Mouse (Mus musculus) stomach, embryonic 16.5 days (tissue): ENCODE measurements at regions not wholly inside any gene's neighbourhood (a gene's known extent, or its start where the extent isn't known, plus 50 kb on each side); places are given as distances from the start of the nearest gene placed in this dataset.
"Not testable (repeated sequence)": the region's sequence is repeated elsewhere in the genome, so short reads cannot be mapped to it uniquely, and the experiment has no call there.

Experiments
- ATAC-seq: fragments of 200-750 bp; cut with Nextera tagmentation; 2 replicates; pipeline ENCODE4 v1.8.0; 2017; ENCODE audit warnings: moderate number of reproducible peaks, moderate TSS enrichment; ENCODE audit not compliant: insufficient read depth, low FRiP score
- H3K27ac ChIP-seq: fragments of 300-500 bp; sonication (generic); 2 replicates; pipeline ENCODE4 v1.5.1; 2014; ENCODE audit warnings: low read length
- H3K27me3 ChIP-seq: fragments of 300-500 bp; sonication (generic); 2 replicates; pipeline ENCODE4 v1.6.1; 2014; ENCODE audit warnings: low read length, control low read depth, mixed read lengths; ENCODE audit not compliant: control insufficient read depth, insufficient read depth
- H3K36me3 ChIP-seq: fragments of 300-500 bp; sonication (generic); 2 replicates; pipeline ENCODE4 v1.6.1; 2014; ENCODE audit warnings: low read length; ENCODE audit not compliant: control insufficient read depth, insufficient read depth
- H3K4me1 ChIP-seq: fragments of 300-500 bp; sonication (generic); 2 replicates; pipeline ENCODE4 v1.6.1; 2014; ENCODE audit warnings: low read length, control low read depth, mixed read lengths; ENCODE audit not compliant: control insufficient read depth, insufficient read depth
- H3K4me2 ChIP-seq: fragments of 300-500 bp; sonication (generic); 2 replicates; pipeline ENCODE4 v1.6.1; 2014; ENCODE audit warnings: low read depth, low read length, mixed read lengths
- H3K4me3 ChIP-seq: fragments of 300-500 bp; sonication (generic); replicated peaks from 2 replicates; pipeline ENCODE4 v1.5.1; 2014; ENCODE audit warnings: mild to moderate bottlenecking, low read length
- H3K9ac ChIP-seq: fragments of 300-500 bp; sonication (generic); 2 replicates; pipeline ENCODE4 v1.6.1; 2014; ENCODE audit warnings: low read length
- H3K9me3 ChIP-seq: fragments of 300-500 bp; sonication (generic); replicated peaks from 2 replicates; pipeline ENCODE4 v1.6.1; 2016; ENCODE audit warnings: low read length, control low read depth; ENCODE audit not compliant: control insufficient read depth
- WGBS: fragments of 180-500 bp; shearing (Covaris S2); extraction: QIAGEN DNeasy Blood & Tissue Kit; methylation state at CpG from one replicate; pipeline ENCODE4 v1.1.7; 2014; 5-methylcytosine and 5-hydroxymethylcytosine counted together

DNA sequence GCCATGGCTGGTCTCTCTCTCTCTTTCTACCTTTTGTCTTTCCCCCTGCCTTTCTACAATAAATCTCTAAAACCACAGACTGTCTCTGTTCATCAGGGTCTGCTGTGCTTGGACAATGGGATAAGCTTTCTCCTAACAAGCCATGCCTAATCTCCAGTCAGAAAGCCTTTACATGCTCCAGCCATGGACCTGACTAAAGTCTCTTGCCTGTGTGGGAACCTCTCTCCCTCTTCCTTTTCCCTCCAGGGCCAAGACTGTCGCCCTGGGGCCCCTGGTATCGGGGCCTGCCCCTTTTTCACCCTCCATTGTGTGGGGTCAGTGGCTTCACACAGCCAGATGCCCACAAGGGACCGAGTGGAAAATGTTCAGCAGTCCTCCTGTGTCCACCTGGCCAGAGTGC, 1151.3 kb upstream of the Prmt6 start:
- no peak overlapping the region for H3K4me2 ChIP-seq
- no peaks in the 10 kb centered on the region for H3K27me3 ChIP-seq
- no peak for ATAC-seq
- no peaks in the 10 kb centered on the region for H3K4me1 ChIP-seq
- H3K4me3 ChIP-seq, result no peak overlapping the region
- H3K27ac ChIP-seq, result no peak overlapping the region
- WGBS, result 37% methylated on average over 3 of the region's 3 CpGs
- H3K9me3 ChIP-seq, result no peaks in the 10 kb centered on the region
- no peak overlapping the region for H3K9ac ChIP-seq
- no peaks in the 10 kb centered on the region for H3K36me3 ChIP-seq

DNA sequence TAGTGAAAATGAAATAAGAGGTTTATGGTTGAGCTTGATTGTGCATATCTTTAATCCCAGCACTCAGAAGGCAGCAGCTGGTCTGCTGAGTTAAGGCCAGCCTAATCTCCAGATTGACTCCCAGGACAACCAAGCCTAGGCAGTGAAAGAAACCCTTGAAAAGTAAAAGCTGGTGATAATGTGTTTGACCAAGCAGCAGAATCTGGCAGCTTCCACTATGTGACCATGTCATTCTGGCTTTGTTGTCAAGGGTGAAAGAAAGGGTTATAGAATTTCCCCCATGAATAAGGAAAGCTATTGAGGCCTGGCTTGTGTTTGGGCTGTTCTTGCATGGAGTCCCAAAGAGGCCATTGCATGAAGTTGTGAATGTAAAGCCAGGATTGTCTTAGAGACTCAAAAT, 1142.3 kb upstream of the Prmt6 start:
- H3K9me3 ChIP-seq, result no peaks in the 10 kb centered on the region
- no peaks in the 10 kb centered on the region for H3K36me3 ChIP-seq
- H3K4me2 ChIP-seq, result no peak overlapping the region
- ATAC-seq, result no peak
- H3K27me3 ChIP-seq, result no peaks in the 10 kb centered on the region
- no peaks in the 10 kb centered on the region for H3K4me1 ChIP-seq
- H3K9ac ChIP-seq, result no peak overlapping the region
- H3K4me3 ChIP-seq, result no peak overlapping the region
- H3K27ac ChIP-seq, result no peak overlapping the region

- H3K9ac ChIP-seq, H3K9me3 ChIP-seq, H3K4me2 ChIP-seq, H3K4me1 ChIP-seq, H3K27ac ChIP-seq, H3K4me3 ChIP-seq, ATAC-seq, H3K36me3 ChIP-seq, H3K27me3 ChIP-seq: not testable (repeated sequence)
- WGBS, result 44% methylated on average over 1 of the region's 1 CpGs
Measured at GRCm38 (mm10) chr3:111392713-111393112, 1141.9 kb upstream of the Prmt6 start.

DNA sequence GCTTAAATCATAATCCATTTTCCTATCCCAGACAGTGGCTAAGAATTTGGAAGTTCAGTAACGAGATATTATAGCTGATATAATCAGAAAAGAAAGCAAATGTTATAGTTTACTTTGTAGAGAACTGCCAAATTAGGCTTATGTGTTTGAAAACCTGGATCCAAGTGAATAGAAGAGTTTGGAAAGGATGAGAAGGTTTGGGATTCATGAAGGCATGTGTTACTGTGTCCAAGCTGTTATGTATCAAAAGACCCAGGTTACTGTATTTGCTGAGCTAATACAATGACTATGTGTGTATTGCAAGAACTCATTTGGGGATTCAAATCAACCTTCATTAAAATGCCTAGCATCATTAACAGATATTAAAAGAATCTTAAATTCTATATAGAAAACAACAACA, 1135.9 kb upstream of the Prmt6 start:
- Histone ChIP-seq H3K36me3 (no peaks in the 10 kb centered on the region), H3K4me2 (no peak overlapping the region), H3K9me3 (no peaks in the 10 kb centered on the region), H3K27me3 (no peaks in the 10 kb centered on the region), H3K4me3 (no peak overlapping the region), H3K4me1 (no peaks in the 10 kb centered on the region), H3K27ac (no peak overlapping the region), H3K9ac (no peak overlapping the region)
- WGBS, result 51% methylated on average over 1 of the region's 1 CpGs
- no peak for ATAC-seq

DNA sequence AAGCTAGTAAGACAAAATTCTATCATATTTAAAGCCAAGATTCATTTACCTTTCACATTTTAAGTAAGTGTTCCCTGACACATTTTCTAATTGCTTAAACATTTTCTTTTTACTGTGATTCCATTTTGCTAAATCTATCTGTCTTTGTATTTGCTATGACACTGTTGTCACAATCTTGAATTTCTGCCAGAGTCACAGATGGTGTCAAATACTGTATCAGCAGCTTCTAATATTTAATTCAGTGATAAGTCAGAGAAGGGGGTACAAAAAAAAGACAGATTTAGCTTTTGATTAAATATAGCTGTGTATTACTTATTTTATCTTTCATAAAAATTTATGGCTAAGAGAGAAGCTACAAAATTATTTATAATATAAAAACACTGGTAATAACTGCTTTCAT, 1135.5 kb upstream of the Prmt6 start:
- no peak overlapping the region for H3K9ac ChIP-seq
- ATAC-seq, result no peak
- no peak overlapping the region for H3K4me2 ChIP-seq
- no peaks in the 10 kb centered on the region for H3K9me3 ChIP-seq
- H3K4me3 ChIP-seq, result no peak overlapping the region
- H3K27me3 ChIP-seq, result no peaks in the 10 kb centered on the region
- H3K4me1 ChIP-seq, result no peaks in the 10 kb centered on the region
- no peak overlapping the region for H3K27ac ChIP-seq
- no peaks in the 10 kb centered on the region for H3K36me3 ChIP-seq

GRCm38 (mm10) chr3:111385627-111386026, 1134.8 kb upstream of the Prmt6 start:
- H3K4me1 ChIP-seq, result no peaks in the 10 kb centered on the region
- H3K9ac ChIP-seq, result no peak overlapping the region
- 86% methylated on average over 7 of the region's 7 CpGs for WGBS
- no peaks in the 10 kb centered on the region for H3K27me3 ChIP-seq
- H3K4me3 ChIP-seq, result no peak overlapping the region
- no peaks in the 10 kb centered on the region for H3K9me3 ChIP-seq
- no peak overlapping the region for H3K4me2 ChIP-seq
- H3K27ac ChIP-seq, result no peak overlapping the region
- no peaks in the 10 kb centered on the region for H3K36me3 ChIP-seq
- ATAC-seq, result peak; percentile 47; the same call in 1 of the 2 replicates

DNA sequence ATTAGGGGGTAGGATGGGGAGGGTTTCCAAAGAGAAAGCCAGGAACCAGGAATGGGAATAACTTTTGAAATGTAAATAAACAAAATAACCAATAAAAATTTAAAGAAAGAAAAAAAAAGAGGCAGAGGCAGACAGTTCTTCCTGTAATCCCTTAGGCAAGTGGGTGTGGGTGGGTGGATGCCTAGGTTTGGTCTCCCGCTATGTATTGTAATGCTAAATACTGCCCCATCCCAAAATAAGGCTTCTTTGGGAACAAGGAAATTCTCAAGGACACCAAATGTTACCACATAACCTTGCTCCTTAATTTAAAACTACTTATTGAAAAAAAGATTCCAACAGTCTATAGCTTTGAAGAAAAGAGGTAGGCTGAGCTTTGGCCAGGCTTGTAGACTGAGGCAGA, 1120.5 kb upstream of the Prmt6 start:
- no peak for ATAC-seq
- H3K4me1 ChIP-seq, result no peaks in the 10 kb centered on the region
- no peak overlapping the region for H3K9ac ChIP-seq
- H3K36me3 ChIP-seq, result no peaks in the 10 kb centered on the region
- 65% methylated on average over 1 of the region's 1 CpGs for WGBS
- H3K27ac ChIP-seq, result no peak overlapping the region
- no peak overlapping the region for H3K4me2 ChIP-seq
- H3K4me3 ChIP-seq, result no peak overlapping the region
- H3K27me3 ChIP-seq, result no peaks in the 10 kb centered on the region
- no peaks in the 10 kb centered on the region for H3K9me3 ChIP-seq

- no peak for ATAC-seq
- H3K9ac ChIP-seq, result no peak overlapping the region
- H3K4me3 ChIP-seq, result no peak overlapping the region
- H3K4me2 ChIP-seq, result no peak overlapping the region
- H3K9me3 ChIP-seq, result no peaks in the 10 kb centered on the region
- no peaks in the 10 kb centered on the region for H3K27me3 ChIP-seq
- no peaks in the 10 kb centered on the region for H3K4me1 ChIP-seq
- no peak overlapping the region for H3K27ac ChIP-seq
- WGBS, result 30% methylated on average over 2 of the region's 2 CpGs
- H3K36me3 ChIP-seq, result no peaks in the 10 kb centered on the region
Measured at GRCm38 (mm10) chr3:111338247-111338646, 1087.4 kb upstream of the Prmt6 start.

GRCm38 (mm10) chr3:111291018-111291538, 1040.3 kb upstream of the Prmt6 start:
- no peak overlapping the region for H3K4me2 ChIP-seq
- ATAC-seq, result no peak
- no peaks in the 10 kb centered on the region for H3K9me3 ChIP-seq
- H3K36me3 ChIP-seq, result no peaks in the 10 kb centered on the region
- WGBS, result 86% methylated on average over 2 of the region's 2 CpGs
- no peak overlapping the region for H3K4me3 ChIP-seq
- H3K27ac ChIP-seq, result no peak overlapping the region
- H3K4me1 ChIP-seq, result no peaks in the 10 kb centered on the region
- no peaks in the 10 kb centered on the region for H3K27me3 ChIP-seq
- H3K9ac ChIP-seq, result no peak overlapping the region

DNA sequence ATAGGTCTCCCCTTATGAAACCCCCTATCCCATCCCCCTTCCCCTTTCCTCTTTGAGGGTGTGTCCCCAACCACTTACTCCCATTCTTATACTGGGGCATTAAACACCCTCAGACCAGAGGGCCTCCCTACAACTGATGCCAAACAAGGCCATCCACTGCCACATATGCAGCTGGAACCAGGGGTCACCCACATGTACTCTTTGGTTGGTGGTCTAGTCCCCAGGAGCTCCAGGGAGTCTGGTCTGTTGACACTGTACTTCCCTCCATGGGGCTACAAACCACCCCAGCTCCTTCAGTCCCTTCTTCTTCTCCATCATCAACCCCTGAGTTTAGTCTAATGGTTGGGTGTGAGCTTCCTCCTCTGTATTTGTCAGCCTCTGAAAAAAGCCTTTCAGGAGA, 1030.8 kb upstream of the Prmt6 start:
- Histone ChIP-seq H3K36me3 (no peaks in the 10 kb centered on the region), H3K9ac (no peak overlapping the region), H3K9me3 (no peaks in the 10 kb centered on the region), H3K27me3 (no peaks in the 10 kb centered on the region), H3K27ac (no peak overlapping the region), H3K4me3 (no peak overlapping the region), H3K4me1 (no peaks in the 10 kb centered on the region), H3K4me2 (no peak overlapping the region)
- no peak; the same call in 1 of the 2 replicates for ATAC-seq
